Mouse (Mus musculus) frontal cortex, postnatal 25 days (tissue): ENCODE measurements around the gene C1qtnf1.
A peak's percentile ranks its signal among the peaks of the same experiment; 100 is the strongest.

Experiments
- DNase-seq, 2 experiments: peaks; one replicate each; pipeline ENCODE4 v3.0.0; 2022; ENCODE audit warnings: low spot score in 2 of 2

C1qtnf1 gene

DNA sequence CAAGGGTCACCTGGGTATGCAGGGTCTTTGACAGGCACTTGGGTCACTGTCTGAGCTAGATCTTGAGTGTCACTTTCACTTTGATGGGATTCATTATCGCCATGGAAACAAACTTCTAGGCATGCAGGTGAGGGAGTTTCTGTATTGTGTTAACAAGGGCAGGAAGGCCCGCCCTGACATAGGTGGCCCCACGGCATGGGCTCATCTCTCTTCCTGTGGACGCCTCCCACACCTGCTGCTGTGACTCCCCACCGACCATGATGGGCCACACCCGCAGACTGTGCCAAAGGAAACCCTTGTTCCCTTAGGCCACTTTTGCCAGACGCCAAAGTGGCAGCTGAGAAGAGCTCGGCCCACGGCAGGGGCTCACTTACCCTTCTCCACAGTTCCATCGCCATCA is 17.5 kb upstream of the C1qtnf1 start:
- no peak for DNase-seq

DNA sequence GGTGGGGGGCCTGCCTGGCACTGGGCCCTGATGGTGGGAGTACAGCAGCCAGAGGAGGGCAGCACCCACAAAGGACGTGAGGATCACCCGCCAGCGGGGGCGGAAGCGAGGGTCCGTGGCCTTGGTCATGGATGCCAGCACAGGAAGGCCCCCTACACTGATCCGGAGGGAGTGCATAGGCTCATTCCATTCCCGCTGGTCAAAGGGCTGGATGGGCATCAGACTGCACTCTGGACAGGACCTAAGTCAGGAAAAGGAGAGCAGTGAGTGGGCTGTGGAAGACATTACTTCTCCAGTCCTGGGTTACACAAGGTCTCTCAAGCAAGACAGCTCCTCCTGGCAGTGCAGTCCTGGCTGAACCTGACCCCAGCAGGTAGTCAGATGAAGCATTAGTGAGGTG is 16.7 kb upstream of the C1qtnf1 start:
- no peak for DNase-seq

DNA sequence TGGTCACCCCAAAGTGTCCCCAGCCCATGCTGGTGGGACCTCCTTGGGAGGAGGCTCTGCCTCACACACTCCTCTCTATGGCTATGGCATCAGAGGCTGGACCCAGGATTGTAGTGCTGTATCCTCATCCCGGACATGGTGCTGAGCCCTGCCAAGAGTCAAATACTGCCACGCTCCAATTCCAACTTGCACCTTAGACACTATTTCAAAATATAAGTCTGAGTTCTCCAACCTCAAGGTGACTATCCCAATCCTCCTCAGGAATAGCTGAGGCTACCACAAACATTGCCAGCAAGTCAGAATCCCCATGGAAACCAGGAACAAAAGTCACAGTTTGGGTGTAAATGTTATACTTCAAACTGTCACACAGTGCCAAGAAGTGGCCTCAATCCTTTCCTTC is 15.4 kb upstream of the C1qtnf1 start:
- no peak for DNase-seq

DNA sequence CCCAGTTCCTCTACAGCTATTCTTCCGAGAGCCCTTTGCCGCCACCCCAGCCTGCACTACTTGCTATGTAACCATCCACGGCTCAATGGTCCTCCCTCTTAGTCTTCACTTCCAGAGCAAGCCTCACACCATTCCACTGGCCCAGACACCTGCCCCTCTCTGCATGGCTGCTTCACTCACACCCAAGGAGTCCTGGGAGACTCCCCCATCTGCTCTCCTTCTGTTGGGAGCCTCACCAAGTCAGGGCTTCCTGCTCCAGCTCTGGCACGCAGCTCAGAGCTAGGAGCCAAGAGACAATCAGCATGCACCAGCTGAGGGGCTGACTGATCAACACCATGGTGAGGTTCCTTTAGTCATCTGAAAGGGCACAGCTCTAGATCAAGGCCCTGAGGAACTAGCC is 14.9 kb upstream of the C1qtnf1 start:
- no peak for DNase-seq

DNA sequence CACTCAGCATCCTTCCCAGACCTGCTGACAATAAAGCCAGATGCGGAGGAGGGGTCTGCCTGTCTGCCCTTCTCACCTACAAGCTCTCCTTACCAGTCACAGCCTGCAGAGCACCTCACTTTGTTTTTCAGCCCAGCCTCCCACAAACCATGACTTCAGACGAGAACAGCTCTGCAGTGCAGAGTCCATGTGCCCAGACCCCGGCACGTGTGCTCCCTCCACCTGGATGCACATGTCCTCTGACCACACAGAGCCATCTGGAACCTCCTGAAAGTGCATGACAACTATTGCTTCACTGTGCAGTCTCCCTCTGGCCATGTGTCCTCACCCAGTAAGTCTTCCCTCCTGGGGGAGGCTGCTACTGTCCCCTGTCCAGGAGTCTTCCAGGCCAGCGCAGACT is 13.7 kb upstream of the C1qtnf1 start:
- no peak for DNase-seq

DNA sequence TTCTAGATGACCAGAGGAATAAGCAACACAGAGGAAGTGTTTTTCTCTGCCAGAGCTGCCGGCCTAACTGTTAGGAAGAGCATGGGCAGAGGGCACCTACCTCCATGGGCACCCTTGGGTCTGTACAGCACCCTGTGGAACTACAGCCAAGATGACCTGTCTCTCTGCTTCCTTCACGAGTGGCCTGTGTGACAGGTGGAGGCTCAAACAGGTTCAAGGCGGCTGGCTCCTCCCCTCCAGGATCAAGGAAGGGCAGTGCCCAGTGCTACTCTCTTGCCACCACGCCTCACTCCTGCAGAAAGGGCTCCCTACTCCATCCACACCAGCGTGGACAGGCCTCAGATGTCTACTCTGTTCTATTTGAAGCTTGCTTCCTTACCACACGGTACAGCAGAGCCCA is 12.4 kb upstream of the C1qtnf1 start:
- DNase-seq, result no peak

DNA sequence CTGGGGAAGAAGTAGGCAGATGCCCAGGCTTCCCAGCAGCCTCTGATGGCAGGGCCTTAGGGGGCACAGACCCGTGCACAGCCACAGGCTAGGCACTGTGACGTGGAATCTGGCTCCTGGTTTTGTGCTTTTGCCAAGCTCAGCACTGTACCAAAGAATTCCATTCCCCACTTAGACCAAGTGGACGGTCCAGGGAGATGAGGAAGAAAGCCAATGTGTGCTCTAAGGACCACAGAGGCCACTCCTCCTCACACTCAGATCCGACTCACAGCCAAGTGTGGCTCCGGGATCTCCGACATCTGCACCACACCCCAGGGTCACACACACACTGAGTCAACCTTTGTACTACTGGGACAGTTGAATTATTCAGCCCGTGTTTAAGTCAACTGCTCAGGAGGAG is 12.0 kb upstream of the C1qtnf1 start:
- DNase-seq, result no peak

DNA sequence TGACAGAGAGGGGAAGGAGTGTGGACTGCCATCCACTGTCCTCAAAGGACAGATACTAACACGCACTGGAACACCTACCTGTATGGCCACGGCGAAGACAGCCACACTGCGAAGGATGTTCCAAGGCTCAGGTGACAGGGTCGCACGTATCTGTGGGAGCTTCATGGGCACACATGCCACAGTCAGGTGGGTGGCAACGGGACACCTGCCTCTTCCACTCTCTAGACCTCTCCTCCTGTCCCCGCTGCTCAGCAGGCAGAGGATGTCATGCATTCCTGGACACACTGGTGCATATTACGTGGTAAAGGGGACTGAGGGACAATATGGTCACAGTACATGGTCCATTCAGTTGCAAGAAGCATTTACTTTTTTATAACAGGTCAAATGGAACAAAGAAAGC is 10.5 kb upstream of the C1qtnf1 start:
- no peak for DNase-seq

DNA sequence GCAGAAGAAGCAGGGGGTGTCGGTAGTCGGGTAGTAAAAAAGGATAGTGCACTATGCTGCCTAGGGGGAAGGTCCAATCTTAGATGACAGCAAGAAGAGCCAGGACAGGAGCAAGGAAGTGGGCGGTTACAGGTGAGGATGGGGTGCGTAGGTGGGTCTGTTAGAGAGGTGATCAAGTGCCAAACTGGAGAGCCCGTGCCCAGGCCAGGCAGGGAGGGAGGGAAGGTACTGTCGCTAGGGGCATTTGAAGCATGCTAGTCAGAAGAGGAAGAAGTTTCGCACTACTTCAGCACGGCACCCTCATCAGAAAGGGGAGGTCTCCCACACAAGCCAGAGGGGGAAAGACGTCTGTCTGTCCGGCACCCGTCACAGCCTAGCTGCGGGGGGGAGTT is 9.6 kb upstream of the C1qtnf1 start:
- no peak for DNase-seq

DNA sequence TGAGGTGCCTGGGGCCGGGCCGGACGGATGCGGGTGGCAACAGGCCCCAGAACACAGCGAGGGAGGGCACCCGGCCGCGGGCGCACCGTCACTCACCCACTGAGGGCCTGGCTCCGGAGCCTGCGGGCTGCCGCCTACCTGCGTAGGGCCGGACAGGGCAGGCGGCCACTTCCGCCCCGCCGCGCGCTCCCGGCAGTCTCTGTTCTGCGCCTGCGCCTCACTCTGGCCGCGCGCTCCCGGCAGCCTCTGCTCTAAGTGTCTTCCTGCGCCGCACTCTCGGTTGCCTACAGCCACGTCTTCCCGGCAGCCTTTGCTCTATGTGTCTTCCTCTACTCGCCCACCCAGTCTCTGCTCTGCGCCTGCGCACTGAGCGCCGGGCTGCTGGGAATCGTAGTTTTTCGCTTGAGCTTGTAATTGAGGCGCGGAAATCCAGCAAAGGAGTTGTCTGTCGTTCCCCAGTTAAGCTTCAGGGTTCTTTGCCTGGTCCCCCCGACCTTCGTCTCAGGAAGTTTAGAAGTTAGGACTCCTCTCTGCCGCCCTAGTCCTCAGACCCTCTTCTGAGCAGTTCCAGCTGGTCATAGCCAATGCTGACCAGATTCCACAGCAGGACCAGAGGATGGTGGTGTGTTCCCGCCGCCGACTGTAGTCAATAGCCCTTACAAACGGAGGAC is 9.0 kb upstream of the C1qtnf1 start, which contains the start of gene Cant1:
TSS of gene Cant1 (minus strand) at position 253 of the 671 bp plus-strand sequence.
- DNase-seq, result peak; percentile 93 to 98

DNA sequence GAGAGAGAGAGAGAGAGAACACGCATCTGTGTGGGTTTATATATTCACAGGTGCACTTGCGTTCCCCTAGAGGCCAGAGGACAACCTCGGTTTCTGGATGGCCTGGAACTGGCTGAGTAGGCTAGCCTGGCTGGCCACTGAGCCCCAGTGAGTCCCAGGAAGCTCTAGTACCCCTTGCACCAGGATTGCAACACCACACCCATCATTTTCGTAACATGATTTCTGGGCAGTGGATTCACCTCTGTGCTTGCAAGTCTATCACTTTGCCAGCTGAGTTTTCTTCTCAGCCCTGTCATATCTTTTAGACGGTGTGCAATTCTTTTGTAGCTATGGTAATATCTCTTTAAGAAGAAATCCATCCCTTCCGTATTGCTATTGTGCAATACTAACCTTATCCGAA is 7.7 kb upstream of the C1qtnf1 start:
- DNase-seq, result no peak

DNA sequence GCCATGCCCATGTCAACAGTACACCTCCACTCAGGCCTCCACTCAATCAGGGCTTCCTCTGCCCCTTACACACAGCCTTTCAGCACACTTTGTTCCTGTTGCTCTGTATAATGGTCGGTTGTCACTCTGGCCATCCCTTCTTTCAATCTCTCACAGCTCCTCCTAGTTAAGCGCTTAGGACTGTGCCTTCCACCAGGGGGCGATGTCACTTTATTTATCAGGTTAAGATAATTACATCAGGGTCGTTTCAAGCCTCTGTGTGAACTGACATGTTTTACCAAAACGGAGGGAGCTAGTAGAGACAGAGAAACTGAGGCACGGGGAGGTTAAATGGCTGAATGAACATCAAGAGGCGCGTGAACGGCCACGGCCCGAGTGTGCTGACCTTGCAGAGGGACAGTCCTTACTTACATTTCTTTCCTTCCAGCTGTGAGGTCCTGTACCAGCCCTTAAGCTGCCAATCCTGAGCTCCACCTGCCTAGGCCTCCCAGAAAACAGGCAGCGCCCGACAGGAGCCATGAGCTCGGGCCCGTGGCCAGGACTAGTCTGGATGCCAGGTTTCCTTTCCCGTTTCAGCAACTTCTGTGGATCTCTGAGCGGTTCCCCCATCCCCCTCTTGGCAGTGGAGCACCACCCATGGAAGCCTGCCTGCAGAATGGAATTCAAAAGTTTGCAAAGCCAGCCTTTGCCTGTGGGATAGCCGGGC is 4.6 kb upstream of the C1qtnf1 start:
- peak; percentile 67 to 68 for DNase-seq

DNA sequence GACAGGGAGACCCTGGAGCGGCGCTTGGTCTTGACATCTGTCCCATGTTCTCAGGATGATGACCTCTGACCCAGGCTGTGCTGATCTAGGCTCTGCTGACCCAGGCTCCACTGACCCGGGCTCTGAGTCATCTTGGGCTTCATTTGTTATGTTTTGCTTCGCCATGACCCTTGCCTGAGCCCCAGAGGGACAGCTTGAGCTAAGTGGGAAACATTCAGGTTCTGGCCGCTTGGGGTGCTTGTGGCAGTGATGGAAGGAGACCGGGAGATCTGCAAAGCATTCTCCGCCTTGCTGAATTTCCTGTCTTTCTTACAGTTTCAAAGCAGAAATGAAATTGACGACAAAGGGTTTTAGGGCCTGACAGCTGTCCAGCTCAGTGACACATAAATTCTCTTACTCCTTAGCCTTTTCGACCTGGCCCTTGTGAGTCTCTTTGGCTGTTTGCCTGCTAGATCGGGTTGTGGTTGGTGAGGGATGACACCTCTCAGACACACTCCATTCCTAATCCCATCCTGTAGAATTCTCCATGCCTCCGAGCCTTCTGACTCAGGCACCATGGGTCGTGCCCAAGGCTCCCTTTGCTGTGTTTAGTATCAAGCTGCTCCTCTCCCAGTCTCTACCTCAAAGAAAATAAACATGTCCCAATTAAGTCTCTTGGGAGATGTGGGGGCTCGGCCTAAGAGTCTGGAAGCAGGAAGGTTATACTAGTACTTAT is 3.2 kb upstream of the C1qtnf1 start:
- no peak for DNase-seq

DNA sequence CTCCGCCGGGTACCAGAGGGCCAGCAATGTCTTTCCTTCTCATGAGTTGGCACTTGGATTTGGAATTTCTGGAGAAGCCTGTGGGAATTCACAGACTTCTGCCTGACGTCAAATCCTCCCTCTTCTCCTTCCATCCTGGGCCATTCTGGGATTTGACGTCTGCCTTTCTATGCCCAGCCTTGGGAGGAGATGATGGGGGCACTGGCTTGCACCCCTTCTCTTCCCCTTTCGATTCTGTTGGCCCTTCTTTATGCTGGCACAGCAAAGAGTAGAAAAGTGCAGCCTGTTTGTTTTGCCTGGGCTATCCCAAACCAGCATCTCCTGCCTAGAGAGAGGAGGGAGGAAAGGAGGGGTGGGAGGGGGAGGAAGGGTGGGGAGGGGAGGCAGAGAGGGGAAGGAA is 1.2 kb upstream of the C1qtnf1 start:
- DNase-seq, result no peak

DNA sequence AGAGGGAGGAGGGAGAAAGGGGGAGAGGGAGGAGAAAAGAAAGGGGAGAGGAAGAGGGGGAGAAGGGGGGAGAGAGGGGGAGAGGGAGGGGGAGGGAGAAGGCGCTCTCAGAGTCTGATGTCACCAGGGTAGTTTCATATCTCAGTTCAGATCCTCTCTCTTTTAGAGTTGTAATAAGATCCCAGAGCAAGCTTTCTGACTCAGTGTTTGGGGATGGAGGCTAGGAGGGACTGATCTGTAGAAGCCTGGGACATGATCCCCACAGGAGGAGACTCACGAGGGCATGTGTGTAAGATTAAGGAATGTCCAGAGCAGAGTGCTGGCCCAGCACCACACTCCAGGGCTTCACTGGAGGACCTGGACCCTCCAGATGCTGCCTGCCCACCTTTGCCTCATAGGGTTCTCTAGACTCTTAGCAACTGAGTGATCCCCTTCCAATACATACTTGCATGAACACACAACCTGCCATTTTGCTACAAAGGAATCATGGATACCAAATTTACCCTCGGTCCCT is 680 bp upstream of the C1qtnf1 start:
- DNase-seq, result no peak

DNA sequence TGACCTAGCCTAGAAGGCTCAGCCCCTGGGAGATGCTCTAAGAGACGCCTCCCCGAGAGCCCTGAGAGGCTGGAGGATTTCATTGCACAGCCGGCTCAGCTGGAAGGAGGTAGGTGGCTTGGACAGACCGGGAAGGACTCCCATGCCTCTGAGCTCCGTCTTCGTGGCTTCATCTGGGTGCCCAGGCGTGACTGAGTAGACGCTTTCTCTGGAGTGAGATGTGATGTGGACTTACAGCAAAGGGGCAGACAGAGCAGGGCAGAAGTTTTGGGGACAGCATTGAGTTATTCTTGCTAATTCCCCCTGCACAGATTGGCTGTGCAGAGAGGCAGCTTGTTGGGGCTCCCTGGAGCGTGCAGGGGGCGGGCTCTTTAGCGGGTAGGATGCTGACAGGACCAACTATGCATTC is 461 bp downstream of the C1qtnf1 start:
- no peak for DNase-seq

DNA sequence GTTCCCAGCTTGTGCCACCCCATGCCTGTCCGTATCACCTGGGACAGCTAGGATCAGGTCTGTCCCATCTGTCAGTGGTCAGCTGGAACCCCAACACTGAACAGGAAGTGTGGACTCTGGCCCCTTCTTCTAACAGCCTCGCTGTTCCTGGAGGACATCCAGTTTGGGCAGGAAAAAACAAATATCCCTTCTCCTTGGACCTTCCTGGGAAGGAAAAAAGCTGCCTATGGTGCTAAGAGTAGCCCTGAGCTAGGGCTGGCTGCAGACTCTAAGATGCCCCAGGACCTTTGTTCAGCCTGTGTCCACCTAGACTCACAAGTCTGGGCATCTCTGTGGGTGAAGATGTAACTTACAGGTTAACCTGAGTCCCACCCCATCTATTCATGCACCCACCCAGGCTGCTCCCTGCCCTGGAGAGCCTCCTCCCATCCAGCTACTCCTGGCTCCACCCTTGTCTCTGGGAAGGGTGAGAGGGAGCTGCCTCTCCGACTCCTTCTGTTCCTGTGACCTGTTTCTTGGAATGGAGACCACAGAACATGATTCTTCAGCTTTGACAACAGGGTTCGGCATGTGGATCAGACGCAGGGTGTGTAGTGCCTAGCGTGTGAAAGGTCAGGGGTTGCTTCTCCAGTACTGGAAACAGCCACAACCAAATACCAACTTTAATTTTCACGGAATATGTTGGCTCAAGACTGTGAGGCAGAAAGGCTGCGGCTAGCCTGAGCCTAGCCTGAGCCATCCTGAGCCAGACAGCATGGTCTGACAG is 1.1 kb downstream of the C1qtnf1 start:
- no peak for DNase-seq

DNA sequence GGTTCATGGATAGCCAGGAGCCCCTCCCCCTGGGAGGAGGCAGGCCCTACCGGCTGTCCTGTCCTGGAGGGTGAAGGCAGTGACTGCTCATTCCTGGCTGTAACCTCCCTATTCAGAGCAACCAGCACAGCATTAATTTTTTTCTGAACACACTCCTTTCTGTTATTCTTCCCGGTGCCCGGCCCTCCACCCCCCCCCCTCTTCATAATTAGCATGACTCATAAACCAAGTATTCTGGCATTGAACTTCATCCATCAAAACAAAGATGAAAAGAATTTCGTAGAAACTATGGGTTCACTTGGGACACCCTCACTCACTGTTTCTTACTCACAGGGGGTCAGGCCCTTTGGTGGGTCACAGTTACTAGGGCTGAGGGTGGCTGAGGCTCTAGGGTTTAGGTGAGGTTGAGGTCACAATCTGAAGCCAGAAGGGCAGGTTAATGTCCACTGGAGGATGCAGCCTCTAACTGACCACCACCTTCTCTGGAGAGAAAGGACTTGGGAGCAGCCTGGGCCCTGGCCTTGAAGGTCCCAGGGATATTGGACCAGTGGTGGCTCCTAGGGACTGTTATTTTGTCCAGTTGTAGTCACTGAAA is 2.4 kb downstream of the C1qtnf1 start:
- DNase-seq, result no peak

DNA sequence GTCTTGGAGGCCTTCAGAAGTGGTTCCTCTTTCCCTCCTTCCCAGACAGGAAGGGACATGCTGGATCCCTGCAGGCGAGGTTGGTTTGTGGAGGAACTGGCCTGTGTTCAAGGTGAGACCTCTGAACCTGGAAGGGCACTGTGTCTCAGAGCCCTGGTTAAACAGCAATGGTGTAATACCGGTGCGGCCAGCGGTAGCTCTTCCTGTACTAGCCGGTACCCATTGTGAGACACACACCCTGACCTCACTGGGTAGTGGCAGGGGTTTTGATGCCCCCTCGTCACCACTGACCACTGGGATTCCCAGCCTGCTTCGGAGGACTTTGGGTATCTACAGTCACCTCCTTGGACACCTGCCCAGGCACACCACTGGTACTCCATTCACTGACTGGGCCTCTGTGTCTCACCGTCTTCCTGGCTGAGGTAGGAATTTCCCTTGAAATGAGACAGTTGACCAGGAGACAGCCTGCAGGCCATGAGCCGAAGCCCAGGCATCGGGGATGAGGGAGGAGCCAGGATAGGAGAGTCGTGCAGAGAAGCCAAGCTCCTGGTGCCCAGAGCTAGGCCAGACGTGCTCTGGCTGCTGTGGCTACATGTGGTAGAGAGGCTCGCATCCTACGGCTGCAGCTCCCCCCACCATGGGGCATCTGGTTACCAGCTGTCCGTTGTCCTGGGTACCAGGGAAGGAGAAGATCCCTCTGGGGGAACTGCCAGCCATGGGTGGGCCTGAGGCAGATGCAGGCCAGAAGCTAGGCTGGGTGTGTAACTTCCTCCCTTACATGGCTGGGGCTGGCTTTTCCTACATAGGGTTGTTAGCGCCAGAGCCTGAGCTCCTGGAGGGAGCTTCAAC is 3.3 kb downstream of the C1qtnf1 start:
- DNase-seq, result no peak

DNA sequence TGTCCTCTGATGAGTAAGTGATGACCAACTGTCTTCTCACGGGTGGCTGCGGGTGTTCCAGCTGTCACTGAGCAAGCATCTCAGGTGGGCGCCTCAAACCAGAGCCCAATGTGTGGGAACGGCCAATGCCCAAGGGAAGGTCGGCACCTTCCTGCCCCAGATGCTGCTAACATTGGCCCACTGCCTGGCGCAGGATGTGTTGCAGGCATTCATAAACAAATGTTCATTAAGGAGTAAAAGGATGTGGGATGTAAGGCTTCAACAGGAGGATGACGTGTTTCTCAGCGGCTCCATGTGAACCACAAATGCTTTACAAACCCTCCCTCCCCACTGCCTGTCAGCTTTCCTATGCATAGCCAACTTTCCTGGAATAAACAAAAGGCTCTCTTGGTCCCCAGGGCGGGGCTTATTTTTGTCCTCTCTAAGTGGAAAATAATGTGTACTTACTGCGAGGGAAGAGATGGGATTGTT is 5.4 kb downstream of the C1qtnf1 start:
- no peak for DNase-seq

DNA sequence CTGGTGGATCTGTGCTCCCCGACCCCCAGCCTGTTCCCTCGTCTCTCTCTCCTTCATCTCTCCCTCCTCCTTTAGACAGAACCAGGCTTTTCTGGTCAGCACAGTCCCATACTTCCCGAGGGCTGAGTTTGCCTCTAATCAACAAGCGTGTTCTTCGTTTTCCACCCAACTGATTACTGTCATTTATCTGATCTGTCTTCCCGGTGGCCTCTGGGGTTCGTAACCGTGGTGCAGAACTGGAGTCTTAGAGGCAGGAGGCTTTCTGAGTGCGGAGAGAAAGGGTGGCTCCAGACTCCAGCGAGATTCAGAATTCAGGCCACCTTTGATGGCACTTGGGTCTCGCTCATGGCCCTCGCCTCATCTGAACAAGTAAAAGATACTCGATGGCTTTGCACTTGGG is 6.1 kb downstream of the C1qtnf1 start:
- no peak for DNase-seq
